Mouse (Mus musculus) frontal cortex, adult (tissue): ENCODE data around the gene Cfap69.
"Not testable (repeated sequence)": the region's sequence is repeated elsewhere in the genome, so short reads cannot be mapped to it uniquely, and the experiment has no call there.

Experiments
- ATAC-seq: cut with Nextera tagmentation; 2 replicates; pipeline ENCODE4 v1.9.2; 2017; ENCODE audit warnings: mild to moderate bottlenecking, moderate library complexity, mixed read lengths; ENCODE audit not compliant: low TSS enrichment

The Cfap69 gene

GRCm38 (mm10) chr5:5663655-5664370, at the start of gene Cfap69:
Cfap69 (minus strand) TSS chr5:5664239.
- ATAC-seq, result peak; percentile 98

- peak; percentile 100 for ATAC-seq
Measured at GRCm38 (mm10) chr5:5711032-5711431, 47.0 kb upstream of the Cfap69 start.

GRCm38 (mm10) chr5:5707341-5708278, 43.6 kb upstream of the Cfap69 start:
- no peak for ATAC-seq

GRCm38 (mm10) chr5:5705019-5705418, 41.0 kb upstream of the Cfap69 start:
- no peak for ATAC-seq

- no peak for ATAC-seq
Measured at GRCm38 (mm10) chr5:5700386-5700785, 36.3 kb upstream of the Cfap69 start.

GRCm38 (mm10) chr5:5698830-5699229, 34.8 kb upstream of the Cfap69 start:
- ATAC-seq, result no peak

- no peak for ATAC-seq
Measured at GRCm38 (mm10) chr5:5695401-5695942, 31.4 kb upstream of the Cfap69 start.

- peak; percentile 86 for ATAC-seq
Measured at GRCm38 (mm10) chr5:5693956-5694653, 30.1 kb upstream of the Cfap69 start, which contains the start of gene Steap2. Steap2 (minus strand) TSS chr5:5694578.

GRCm38 (mm10) chr5:5693541-5693955, 29.5 kb upstream of the Cfap69 start:
- ATAC-seq, result peak; percentile 18

- no peak for ATAC-seq
Measured at GRCm38 (mm10) chr5:5692167-5692738, 28.2 kb upstream of the Cfap69 start.

- 0 out of 2 replicates have a peak, but pooled peaks have one; percentile 3 for ATAC-seq
Measured at GRCm38 (mm10) chr5:5688945-5689540, 25.0 kb upstream of the Cfap69 start.

- no peak for ATAC-seq
Measured at GRCm38 (mm10) chr5:5688228-5688627, 24.2 kb upstream of the Cfap69 start.

- no peak for ATAC-seq
Measured at GRCm38 (mm10) chr5:5686973-5687372, 22.9 kb upstream of the Cfap69 start.

- not testable (repeated sequence) for ATAC-seq
Measured at GRCm38 (mm10) chr5:5684946-5685345, 20.9 kb upstream of the Cfap69 start.

GRCm38 (mm10) chr5:5683292-5683691, 19.3 kb upstream of the Cfap69 start:
- no peak for ATAC-seq

GRCm38 (mm10) chr5:5679459-5679858, 15.4 kb upstream of the Cfap69 start:
- ATAC-seq, result no peak

- ATAC-seq, result no peak
Measured at GRCm38 (mm10) chr5:5676082-5676481, 12.0 kb upstream of the Cfap69 start.

GRCm38 (mm10) chr5:5668920-5669319, 4.9 kb upstream of the Cfap69 start:
- ATAC-seq, result no peak

GRCm38 (mm10) chr5:5664371-5664926, 410 bp upstream of the Cfap69 start:
- ATAC-seq, result no peak

GRCm38 (mm10) chr5:5663057-5663456, 982 bp downstream of the Cfap69 start:
- ATAC-seq, result no peak

GRCm38 (mm10) chr5:5658680-5659079, 5.4 kb downstream of the Cfap69 start:
- ATAC-seq, result no peak
